Mouse (Mus musculus) left cerebral cortex, postnatal 4 days (tissue): ENCODE results near the gene Ccm2. TPM values are rescaled to one million over a fixed set of nuclear protein-coding genes. Genes with fewer than 3 reads are reported as not detected.

Experiments
- DNase-seq: peaks from one replicate; pipeline ENCODE4 v3.0.0-alpha.2; 2022
- intact Hi-C: fragments of 180-260 bp; cut with DNase I; formaldehyde crosslinking; loops from one replicate; pipeline ENCODE4 v1.15.1; 2025
- total RNA-seq, 2 experiments: library from RNA; stranded (reverse); gene quantifications; 2 replicates each; pipeline ENCODE4 v1.2.3; 2021

Gene Ccm2
- total RNA-seq, 2 experiments from 2014 or later: 55.6 to 58.9 TPM

- intact Hi-C loops: no loop called here
- DNase-seq: peak; percentile 99
Measured at GRCm38 (mm10) chr11:6528186-6529006, 18.3 kb upstream of the Ccm2 start.

- intact Hi-C loops: no loop called here
- DNase-seq: no peak
Measured at GRCm38 (mm10) chr11:6529961-6530360, 16.7 kb upstream of the Ccm2 start.

GRCm38 (mm10) chr11:6530746-6531145 lies 15.9 kb upstream of the Ccm2 start:
- DNase-seq: no peak
- intact Hi-C loops: no loop called here

GRCm38 (mm10) chr11:6544683-6545082 lies 2.0 kb upstream of the Ccm2 start:
- intact Hi-C loops: no loop called here
- DNase-seq: no peak

- no peak for DNase-seq
- intact Hi-C loops: no loop called here
Measured at GRCm38 (mm10) chr11:6545186-6545856, 1.4 kb upstream of the Ccm2 start.

- no peak for DNase-seq
- intact Hi-C loops: no loop called here
Measured at GRCm38 (mm10) chr11:6545857-6546192, 862 bp upstream of the Ccm2 start.

- intact Hi-C loops: no loop called here
- DNase-seq: peak; percentile 63
Measured at GRCm38 (mm10) chr11:6547037-6547680, 472 bp downstream of the Ccm2 start.

GRCm38 (mm10) chr11:6547696-6548325 lies 1.1 kb downstream of the Ccm2 start:
- intact Hi-C loops: no loop called here
- no peak for DNase-seq

GRCm38 (mm10) chr11:6549770-6550169 lies 3.1 kb downstream of the Ccm2 start:
- DNase-seq: no peak
- intact Hi-C loops: no loop called here

- intact Hi-C loops: no loop called here
- DNase-seq: no peak
Measured at GRCm38 (mm10) chr11:6550201-6550600, 3.5 kb downstream of the Ccm2 start.

GRCm38 (mm10) chr11:6558234-6558633 lies 11.5 kb downstream of the Ccm2 start:
- no peak for DNase-seq
- intact Hi-C loops: no loop called here

- intact Hi-C loops: no loop called here
Measured at GRCm38 (mm10) chr11:6559996-6560395, 13.3 kb downstream of the Ccm2 start.

GRCm38 (mm10) chr11:6560655-6561360 lies 14.1 kb downstream of the Ccm2 start:
- intact Hi-C loops: no loop called here
- DNase-seq: no peak

More at GRCm38 (mm10) chr11:6559996-6560395, 13.3 kb downstream of the Ccm2 start:
- DNase-seq: no peak

GRCm38 (mm10) chr11:6561474-6561873 lies 14.8 kb downstream of the Ccm2 start:
- intact Hi-C loops: no loop called here
- DNase-seq: no peak

GRCm38 (mm10) chr11:6562359-6562758 lies 15.7 kb downstream of the Ccm2 start:
- intact Hi-C loops: no loop called here
- DNase-seq: no peak

GRCm38 (mm10) chr11:6563201-6563600 lies 16.5 kb downstream of the Ccm2 start:
- no peak for DNase-seq
- intact Hi-C loops: no loop called here

GRCm38 (mm10) chr11:6566496-6566895 lies 19.8 kb downstream of the Ccm2 start:
- no peak for DNase-seq
- intact Hi-C loops: no loop called here

GRCm38 (mm10) chr11:6567951-6568350 lies 21.3 kb downstream of the Ccm2 start:
- no peak for DNase-seq
- intact Hi-C loops: no loop called here

- peak; percentile 64 for DNase-seq
- intact Hi-C loops: no loop called here
Measured at GRCm38 (mm10) chr11:6568584-6569409, 22.1 kb downstream of the Ccm2 start.

GRCm38 (mm10) chr11:6569410-6569777 lies 22.7 kb downstream of the Ccm2 start:
- DNase-seq: peak; percentile 29
- intact Hi-C loops: no loop called here
